Mouse (Mus musculus) intestine, postnatal 0 days (tissue): ENCODE measurements around the gene Rpl21. TPM values are rescaled to one million over a fixed set of nuclear protein-coding genes. Genes with fewer than 3 reads are reported as not detected.
A peak's percentile ranks its signal among the peaks of the same experiment; 100 is the strongest.

ENCODE experiments used
- ATAC-seq: fragments of 200-750 bp; cut with Nextera tagmentation; 2 replicates; pipeline ENCODE4 v1.8.0; 2017; ENCODE audit warnings: mild to moderate bottlenecking, moderate TSS enrichment, moderate library complexity
- H3K27ac ChIP-seq: fragments of 300-500 bp; sonication (generic); 2 replicates; pipeline ENCODE4 v1.5.1; 2014; ENCODE audit warnings: mild to moderate bottlenecking, low read depth, low read length, moderate library complexity
- H3K27me3 ChIP-seq: fragments of 300-500 bp; sonication (generic); replicated peaks from 2 replicates; pipeline ENCODE4 v1.6.1; 2014; ENCODE audit warnings: low read length, mixed read lengths; ENCODE audit not compliant: control insufficient read depth, insufficient read depth
- H3K36me3 ChIP-seq: fragments of 300-500 bp; sonication (generic); 2 replicates; pipeline ENCODE4 v1.6.1; 2014; ENCODE audit warnings: mild to moderate bottlenecking, moderate library complexity; ENCODE audit not compliant: control insufficient read depth, insufficient read depth
- H3K4me1 ChIP-seq: fragments of 300-500 bp; sonication (generic); replicated peaks from 2 replicates; pipeline ENCODE4 v1.6.1; 2014; ENCODE audit warnings: antibody characterized with exemption, low read length, mixed read lengths; ENCODE audit not compliant: control insufficient read depth, insufficient read depth
- H3K4me2 ChIP-seq: fragments of 300-500 bp; sonication (generic); replicated peaks from 2 replicates; pipeline ENCODE4 v1.6.1; 2014; ENCODE audit warnings: low read depth, mild to moderate bottlenecking, moderate library complexity
- H3K4me3 ChIP-seq: fragments of 300-500 bp; sonication (generic); 2 replicates; pipeline ENCODE4 v1.5.1; 2014; ENCODE audit warnings: low read depth, low read length
- H3K9ac ChIP-seq: fragments of 300-500 bp; sonication (generic); 2 replicates; pipeline ENCODE4 v1.6.1; 2014; ENCODE audit warnings: mild to moderate bottlenecking, low read depth, low read length
- H3K9me3 ChIP-seq: fragments of 300-500 bp; sonication (generic); 2 replicates; pipeline ENCODE4 v1.6.1; 2016; ENCODE audit warnings: mixed run types; ENCODE audit not compliant: control insufficient read depth
- CTCF ChIP-seq: sonication (generic); IDR thresholded peaks from 2 replicates; pipeline ENCODE4 v1.5.1; 2016; ENCODE audit warnings: low read depth, mild to moderate bottlenecking, control low read depth, antibody characterized with exemption, moderate library complexity
- WGBS: fragments of 180-500 bp; shearing (Covaris S2); extraction: QIAGEN DNeasy Blood & Tissue Kit; methylation state at CpG from one replicate; pipeline ENCODE4 v1.1.7; 2014; 5-methylcytosine and 5-hydroxymethylcytosine counted together
- polyA plus RNA-seq: library from polyadenylated mRNA; unstranded; fragments of >200 nt; fragmentation: Nextera tagmentation; extraction: Ambion mirVana; gene quantifications from 2 replicates; pipeline ENCODE4 v1.2.1, GENCODE M21; 2015

The Rpl21 gene
- polyA plus RNA-seq, result 426 and 430 TPM in 2 replicates

- Histone ChIP-seq H3K9ac (peak within 1 kb of the TSS; percentile 77), H3K36me3 (peaks cover 32% of the 10 kb centered on the region), H3K9me3 (no peaks in the 10 kb centered on the region), H3K4me2 (peak within 1 kb of the TSS; percentile 64), H3K27me3 (no peaks in the 10 kb centered on the region), H3K27ac (peak within 1 kb of the TSS; percentile 79), H3K4me3 (peak within 1 kb of the TSS; percentile 74), H3K4me1 (no peaks in the 10 kb centered on the region; the same call in 1 of the 2 replicates)
- under 1% methylated on average over 60 of the region's 60 CpGs for WGBS
- TF ChIP-seq CTCF, result no peak
- peak; percentile 97 for ATAC-seq
Observed at GRCm38 (mm10) chr5:146832769-146833448, at the start of gene Rpl21. Rpl21 (plus strand) TSS chr5:146832890.

- peaks cover 7% of the 10 kb centered on the region for H3K4me1 ChIP-seq
- H3K9me3 ChIP-seq, result no peaks in the 10 kb centered on the region
- no peak overlapping the region for H3K9ac ChIP-seq
- no peak overlapping the region for H3K4me2 ChIP-seq
- H3K27me3 ChIP-seq, result no peaks in the 10 kb centered on the region
- no peak overlapping the region for H3K27ac ChIP-seq
- no peaks in the 10 kb centered on the region for H3K36me3 ChIP-seq
- no peak overlapping the region for H3K4me3 ChIP-seq
- ATAC-seq, result no peak
- peak; percentile 63 for TF ChIP-seq CTCF
- 78% methylated on average over 10 of the region's 10 CpGs for WGBS
Observed at GRCm38 (mm10) chr5:146783300-146783699, 49.4 kb upstream of the Rpl21 start.

- Histone ChIP-seq H3K27ac (no peak overlapping the region), H3K9me3 (no peaks in the 10 kb centered on the region), H3K4me2 (no peak overlapping the region), H3K27me3 (no peaks in the 10 kb centered on the region), H3K9ac (no peak overlapping the region), H3K4me1 (peaks cover 7% of the 10 kb centered on the region), H3K4me3 (no peak overlapping the region), H3K36me3 (no peaks in the 10 kb centered on the region)
- TF ChIP-seq CTCF, result no peak
- WGBS, result 91% methylated on average over 10 of the region's 10 CpGs
- no peak for ATAC-seq
Observed at GRCm38 (mm10) chr5:146783891-146784290, 48.8 kb upstream of the Rpl21 start.

GRCm38 (mm10) chr5:146786123-146786522, 46.6 kb upstream of the Rpl21 start:
- Histone ChIP-seq H3K9ac (no peak overlapping the region), H3K4me3 (no peak overlapping the region), H3K4me1 (peaks cover 8% of the 10 kb centered on the region), H3K36me3 (no peaks in the 10 kb centered on the region), H3K9me3 (no peaks in the 10 kb centered on the region), H3K27ac (0 out of 2 replicates have a peak overlapping the region, but pooled peaks have one; percentile 35), H3K27me3 (no peaks in the 10 kb centered on the region), H3K4me2 (no peak overlapping the region)
- no peak for TF ChIP-seq CTCF
- no peak for ATAC-seq
- WGBS, result 49% methylated on average over 8 of the region's 8 CpGs

GRCm38 (mm10) chr5:146789413-146789812, 43.3 kb upstream of the Rpl21 start:
- no peak for TF ChIP-seq CTCF
- H3K27ac ChIP-seq, result no peak overlapping the region; the same call in 1 of the 2 replicates
- no peaks in the 10 kb centered on the region for H3K9me3 ChIP-seq
- no peak overlapping the region for H3K4me3 ChIP-seq
- H3K9ac ChIP-seq, result no peak overlapping the region
- H3K36me3 ChIP-seq, result no peaks in the 10 kb centered on the region
- H3K27me3 ChIP-seq, result no peaks in the 10 kb centered on the region
- H3K4me1 ChIP-seq, result peaks cover 10% of the 10 kb centered on the region
- peak overlapping the region; percentile 18; the same call in 1 of the 2 replicates for H3K4me2 ChIP-seq
- no peak for ATAC-seq
- 56% methylated on average over 9 of the region's 9 CpGs for WGBS

GRCm38 (mm10) chr5:146790944-146791343, 41.7 kb upstream of the Rpl21 start:
- WGBS, result 59% methylated on average over 8 of the region's 8 CpGs
- Histone ChIP-seq H3K36me3 (no peaks in the 10 kb centered on the region), H3K27ac (no peak overlapping the region; the same call in 1 of the 2 replicates), H3K4me1 (peaks cover 14% of the 10 kb centered on the region), H3K9ac (no peak overlapping the region), H3K27me3 (no peaks in the 10 kb centered on the region), H3K9me3 (no peaks in the 10 kb centered on the region), H3K4me3 (no peak overlapping the region), H3K4me2 (peak overlapping the region; percentile 73)
- TF ChIP-seq CTCF, result no peak
- no peak for ATAC-seq
